Mouse (Mus musculus) thymus, postnatal 0 days (tissue): ENCODE measurements at regions not wholly inside any gene's neighbourhood (a gene's known extent, or its start where the extent isn't known, plus 50 kb on each side); places are given as distances from the start of the nearest gene placed in this dataset.
A peak's percentile ranks its signal among the peaks of the same experiment; 100 is the strongest.

Experiments used
- DNase-seq: peaks from one replicate; pipeline ENCODE4 v3.0.0-alpha.2; 2015; ENCODE audit warnings: low spot score

- no peak for DNase-seq
These were observed 172.2 kb upstream of the Id2 start for GRCm38 (mm10) chr12:25268871-25269850.

GRCm38 (mm10) chr12:25268323-25268722, 171.4 kb upstream of the Id2 start:
- no peak for DNase-seq

- peak; percentile 81 for DNase-seq
These were observed 170.7 kb upstream of the Id2 start for GRCm38 (mm10) chr12:25267572-25268115.

- peak; percentile 81 for DNase-seq
These were observed 170.0 kb upstream of the Id2 start for GRCm38 (mm10) chr12:25266701-25267571.

- no peak for DNase-seq
These were observed 168.9 kb upstream of the Id2 start for GRCm38 (mm10) chr12:25265560-25266525.

GRCm38 (mm10) chr12:25265066-25265465, 168.1 kb upstream of the Id2 start:
- DNase-seq: no peak

GRCm38 (mm10) chr12:25264408-25264807, 167.5 kb upstream of the Id2 start:
- no peak for DNase-seq

GRCm38 (mm10) chr12:25262461-25262860, 165.5 kb upstream of the Id2 start:
- peak; percentile 53 for DNase-seq

GRCm38 (mm10) chr12:25259123-25259522, 162.2 kb upstream of the Id2 start:
- DNase-seq: no peak

GRCm38 (mm10) chr12:25256268-25256667, 159.3 kb upstream of the Id2 start:
- DNase-seq: peak; percentile 70

GRCm38 (mm10) chr12:25254716-25255115, 157.8 kb upstream of the Id2 start:
- DNase-seq: peak; percentile 70

GRCm38 (mm10) chr12:25252776-25253510, 156.0 kb upstream of the Id2 start:
- DNase-seq: no peak

- DNase-seq: no peak
These were observed 154.7 kb upstream of the Id2 start for GRCm38 (mm10) chr12:25251411-25252171.

GRCm38 (mm10) chr12:25250881-25251280, 153.9 kb upstream of the Id2 start:
- no peak for DNase-seq

GRCm38 (mm10) chr12:25248681-25249366, 151.9 kb upstream of the Id2 start:
- DNase-seq: no peak

GRCm38 (mm10) chr12:25246566-25246965, 149.6 kb upstream of the Id2 start:
- DNase-seq: no peak

GRCm38 (mm10) chr12:25245661-25246060, 148.7 kb upstream of the Id2 start:
- DNase-seq: no peak

- no peak for DNase-seq
These were observed 148.3 kb upstream of the Id2 start for GRCm38 (mm10) chr12:25245251-25245650.
